Mouse (Mus musculus) kidney, embryonic 14.5 days (tissue): ENCODE results near the gene Tradd. TPM values are rescaled to one million over a fixed set of nuclear protein-coding genes. Genes with fewer than 3 reads are reported as not detected.
A peak's percentile ranks its signal among the peaks of the same experiment; 100 is the strongest.

ENCODE experiments used
- ATAC-seq: fragments of 200-750 bp; cut with Nextera tagmentation; 2 replicates; pipeline ENCODE4 v1.8.0; 2017; ENCODE audit warnings: moderate number of reproducible peaks, mild to moderate bottlenecking, moderate TSS enrichment, moderate library complexity; ENCODE audit not compliant: low FRiP score, low TSS enrichment
- H3K27ac ChIP-seq: fragments of 300-500 bp; sonication (generic); 2 replicates; pipeline ENCODE4 v1.5.1; 2014; ENCODE audit warnings: low read depth, mild to moderate bottlenecking, low read length, moderate library complexity, mixed read lengths
- H3K27me3 ChIP-seq: fragments of 300-500 bp; sonication (generic); 2 replicates; pipeline ENCODE4 v1.6.1; 2014; ENCODE audit warnings: mild to moderate bottlenecking, low read length; ENCODE audit not compliant: control insufficient read depth, insufficient read depth
- H3K36me3 ChIP-seq: fragments of 300-500 bp; sonication (generic); 2 replicates; pipeline ENCODE4 v1.6.1; 2014; ENCODE audit warnings: low read length, mixed read lengths; ENCODE audit not compliant: control insufficient read depth, insufficient read depth
- H3K4me1 ChIP-seq: fragments of 300-500 bp; sonication (generic); 2 replicates; pipeline ENCODE4 v1.6.1; 2014; ENCODE audit warnings: low read length, mixed read lengths; ENCODE audit not compliant: control insufficient read depth, insufficient read depth
- H3K4me2 ChIP-seq: fragments of 300-500 bp; sonication (generic); replicated peaks from 2 replicates; pipeline ENCODE4 v1.6.1; 2014; ENCODE audit warnings: low read depth, mild to moderate bottlenecking, low read length
- H3K4me3 ChIP-seq: fragments of 300-500 bp; sonication (generic); 2 replicates; pipeline ENCODE4 v1.5.1; 2014; ENCODE audit warnings: mild to moderate bottlenecking, low read length
- H3K9ac ChIP-seq: fragments of 300-500 bp; sonication (generic); 2 replicates; pipeline ENCODE4 v1.6.1; 2014; ENCODE audit warnings: low read depth, mild to moderate bottlenecking, low read length, moderate library complexity
- H3K9me3 ChIP-seq: fragments of 300-500 bp; sonication (generic); 2 replicates; pipeline ENCODE4 v1.6.1; 2016; ENCODE audit warnings: low read length; ENCODE audit not compliant: control insufficient read depth
- WGBS: fragments of 180-500 bp; shearing (Covaris S2); extraction: QIAGEN DNeasy Blood & Tissue Kit; methylation state at CpG from one replicate; pipeline ENCODE4 v1.1.7; 2014; 5-methylcytosine and 5-hydroxymethylcytosine counted together
- polyA plus RNA-seq: library from polyadenylated mRNA; unstranded; fragments of >200 nt; fragmentation: Nextera tagmentation; extraction: Ambion mirVana; gene quantifications from 2 replicates; pipeline ENCODE4 v1.2.1, GENCODE M21; 2014

Gene Tradd
- polyA plus RNA-seq, 1 experiment from 2014 or later, result 15.7 TPM

GRCm38 (mm10) chr8:105306146-105306691 lies 41.8 kb upstream of the Tradd start:
- peaks cover 18% of the 10 kb centered on the region; the same call in 1 of the 2 replicates for H3K4me1 ChIP-seq
- H3K4me2 ChIP-seq, result peak overlapping the region; percentile 72
- WGBS, result 47% methylated on average over 5 of the region's 5 CpGs
- no peaks in the 10 kb centered on the region for H3K27me3 ChIP-seq
- H3K4me3 ChIP-seq, result peak overlapping the region; percentile 38
- H3K27ac ChIP-seq, result peak overlapping the region; percentile 69; the same call in 1 of the 2 replicates
- peaks cover 54% of the 10 kb centered on the region for H3K36me3 ChIP-seq
- peak overlapping the region; percentile 60; the same call in 1 of the 2 replicates for H3K9ac ChIP-seq
- H3K9me3 ChIP-seq, result no peaks in the 10 kb centered on the region
- ATAC-seq, result peak; percentile 38

GRCm38 (mm10) chr8:105305211-105306145 lies 41.1 kb upstream of the Tradd start, which contains the start of gene Elmo3:
Gene Elmo3 (plus strand): TSS chr8:105305601.
- peak; percentile 87 for ATAC-seq
- Histone ChIP-seq H3K4me2 (peak within 1 kb of the TSS; percentile 72), H3K4me3 (peak within 1 kb of the TSS; percentile 38), H3K27me3 (no peaks in the 10 kb centered on the region), H3K36me3 (peaks cover 60% of the 10 kb centered on the region), H3K9me3 (no peaks in the 10 kb centered on the region), H3K4me1 (peaks cover 18% of the 10 kb centered on the region; the same call in 1 of the 2 replicates), H3K27ac (peak within 1 kb of the TSS; percentile 69), H3K9ac (peak within 1 kb of the TSS; percentile 60)
- 4% methylated on average over 30 of the region's 30 CpGs for WGBS

GRCm38 (mm10) chr8:105304325-105305210 lies 40.2 kb upstream of the Tradd start:
- ATAC-seq, result peak; percentile 10
- Histone ChIP-seq H3K27ac (peak overlapping the region; percentile 55), H3K9me3 (no peaks in the 10 kb centered on the region), H3K9ac (no peak overlapping the region), H3K27me3 (no peaks in the 10 kb centered on the region), H3K4me3 (no peak overlapping the region), H3K4me1 (peaks cover 18% of the 10 kb centered on the region; the same call in 1 of the 2 replicates), H3K4me2 (no peak overlapping the region), H3K36me3 (peaks cover 69% of the 10 kb centered on the region)
- 75% methylated on average over 9 of the region's 9 CpGs for WGBS

- no peak overlapping the region for H3K4me2 ChIP-seq
- peaks cover 20% of the 10 kb centered on the region; the same call in 1 of the 2 replicates for H3K4me1 ChIP-seq
- no peak for ATAC-seq
- no peak overlapping the region for H3K27ac ChIP-seq
- no peaks in the 10 kb centered on the region for H3K9me3 ChIP-seq
- WGBS, result 84% methylated on average over 9 of the region's 9 CpGs
- no peak overlapping the region for H3K9ac ChIP-seq
- H3K36me3 ChIP-seq, result peaks cover 68% of the 10 kb centered on the region
- no peak overlapping the region for H3K4me3 ChIP-seq
- no peaks in the 10 kb centered on the region for H3K27me3 ChIP-seq
Measured at GRCm38 (mm10) chr8:105303874-105304273, 39.5 kb upstream of the Tradd start.

GRCm38 (mm10) chr8:105303396-105303795 lies 39.0 kb upstream of the Tradd start:
- Histone ChIP-seq H3K4me1 (peaks cover 25% of the 10 kb centered on the region), H3K4me3 (no peak overlapping the region), H3K27ac (no peak overlapping the region), H3K9me3 (no peaks in the 10 kb centered on the region), H3K9ac (no peak overlapping the region), H3K27me3 (no peaks in the 10 kb centered on the region), H3K4me2 (no peak overlapping the region), H3K36me3 (peaks cover 67% of the 10 kb centered on the region)
- ATAC-seq, result no peak
- WGBS, result 87% methylated on average over 8 of the region's 8 CpGs

- ATAC-seq, result no peak
- peaks cover 57% of the 10 kb centered on the region for H3K36me3 ChIP-seq
Measured at GRCm38 (mm10) chr8:105299962-105300361, 35.6 kb upstream of the Tradd start.

GRCm38 (mm10) chr8:105298351-105299252 lies 34.2 kb upstream of the Tradd start:
- WGBS, result 53% methylated on average over 18 of the region's 18 CpGs
- Histone ChIP-seq H3K4me2 (peak overlapping the region; percentile 91), H3K4me3 (peak overlapping the region; percentile 96), H3K27ac (peak overlapping the region; percentile 37; the same call in 1 of the 2 replicates), H3K9ac (peak overlapping the region; percentile 93), H3K36me3 (peaks cover 45% of the 10 kb centered on the region), H3K27me3 (no peaks in the 10 kb centered on the region), H3K9me3 (no peaks in the 10 kb centered on the region), H3K4me1 (peaks cover 13% of the 10 kb centered on the region)
- ATAC-seq, result no peak

More at GRCm38 (mm10) chr8:105299962-105300361, 35.6 kb upstream of the Tradd start:
- Histone ChIP-seq H3K4me2 (no peak overlapping the region), H3K4me1 (peaks cover 19% of the 10 kb centered on the region), H3K9me3 (no peaks in the 10 kb centered on the region), H3K4me3 (no peak overlapping the region), H3K27ac (no peak overlapping the region), H3K9ac (no peak overlapping the region), H3K27me3 (no peaks in the 10 kb centered on the region)
- WGBS, result 92% methylated on average over 8 of the region's 8 CpGs
